Mouse (Mus musculus) liver, adult 2 months (tissue): ENCODE data around the gene Morn1.

Experiments used
- CTCF ChIP-seq: fragments of 200-500 bp; IDR thresholded peaks from 2 replicates; pipeline ENCODE4 v1.5.1; 2011; ENCODE audit warnings: low read depth, low read length, control low read depth
- POLR2A ChIP-seq: fragments of 200-500 bp; IDR thresholded peaks from 2 replicates; pipeline ENCODE4 v1.6.1; 2011; ENCODE audit warnings: low read length, control low read depth; ENCODE audit not compliant: insufficient read depth; ENCODE audit errors: extremely low read depth

DNA sequence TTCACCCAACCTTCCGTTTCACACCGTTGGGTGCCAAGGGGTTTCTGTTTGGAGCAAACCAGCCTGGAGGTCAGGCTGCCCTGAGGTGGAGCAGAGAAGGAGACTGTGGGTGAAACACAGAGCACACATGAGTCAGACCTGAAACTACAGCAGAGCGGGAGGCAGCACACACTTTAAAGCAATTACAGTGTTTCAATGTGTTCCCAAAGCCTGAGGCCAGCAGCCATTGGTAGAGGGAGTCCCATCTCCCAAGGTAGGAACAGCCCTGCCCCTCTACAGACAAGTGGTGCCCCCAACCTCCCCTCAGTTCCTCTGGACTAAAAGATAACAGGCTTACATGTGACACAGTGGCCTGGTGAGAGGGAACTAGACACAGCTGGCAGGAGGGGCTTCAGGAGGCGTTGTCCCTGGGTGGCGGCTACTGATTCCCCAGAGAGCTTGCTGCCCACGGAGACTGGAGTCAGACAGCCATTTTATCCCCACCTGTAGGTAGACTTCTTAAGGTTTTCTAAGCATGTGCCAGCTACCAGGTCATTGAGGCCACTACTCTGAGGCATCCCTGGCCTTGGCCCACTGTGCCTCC lies 31.1 kb downstream of the Morn1 start:
- TF ChIP-seq CTCF, result no peak
- no peak for TF ChIP-seq POLR2A
